Mouse (Mus musculus) lung, embryonic 14.5 days (tissue): ENCODE data around the gene Gm2004. TPM values are rescaled to one million over a fixed set of nuclear protein-coding genes. Genes with fewer than 3 reads are reported as not detected.
"Not testable (repeated sequence)": the region's sequence is repeated elsewhere in the genome, so short reads cannot be mapped to it uniquely, and the experiment has no call there.

Experiments
- ATAC-seq: fragments of 200-750 bp; cut with Nextera tagmentation; 2 replicates; pipeline ENCODE4 v1.8.0; 2017; ENCODE audit warnings: mild to moderate bottlenecking, moderate TSS enrichment, moderate library complexity; ENCODE audit not compliant: insufficient read depth
- DNase-seq: peaks from one replicate; pipeline ENCODE4 v3.0.0-alpha.2; 2015
- H3K27ac ChIP-seq: fragments of 300-500 bp; sonication (generic); 2 replicates; pipeline ENCODE4 v1.5.1; 2014; ENCODE audit warnings: low read depth, mild to moderate bottlenecking, moderate library complexity
- H3K27me3 ChIP-seq: fragments of 300-500 bp; sonication (generic); 2 replicates; pipeline ENCODE4 v1.6.1; 2014; ENCODE audit warnings: low read length, control low read depth; ENCODE audit not compliant: insufficient read depth
- H3K36me3 ChIP-seq: fragments of 300-500 bp; sonication (generic); 2 replicates; pipeline ENCODE4 v1.6.1; 2014; ENCODE audit warnings: control low read depth; ENCODE audit not compliant: insufficient read depth
- H3K4me1 ChIP-seq: fragments of 300-500 bp; sonication (generic); 2 replicates; pipeline ENCODE4 v1.6.1; 2014; ENCODE audit warnings: antibody characterized with exemption, control low read depth; ENCODE audit not compliant: insufficient read depth
- H3K4me2 ChIP-seq: fragments of 300-500 bp; sonication (generic); 2 replicates; pipeline ENCODE4 v1.6.1; 2014; ENCODE audit warnings: mild to moderate bottlenecking
- H3K4me3 ChIP-seq: fragments of 300-500 bp; sonication (generic); 2 replicates; pipeline ENCODE4 v1.5.1; 2014; ENCODE audit warnings: low read depth, low read length
- H3K9ac ChIP-seq: fragments of 300-500 bp; sonication (generic); 2 replicates; pipeline ENCODE4 v1.6.1; 2014
- H3K9me3 ChIP-seq: fragments of 300-500 bp; sonication (generic); 2 replicates; pipeline ENCODE4 v1.6.1; 2016; ENCODE audit warnings: low read depth, low read length, control low read depth
- WGBS: fragments of 180-500 bp; shearing (Covaris S2); extraction: QIAGEN DNeasy Blood & Tissue Kit; methylation state at CpG from one replicate; pipeline ENCODE4 v1.1.7; 2014; 5-methylcytosine and 5-hydroxymethylcytosine counted together
- polyA plus RNA-seq: library from polyadenylated mRNA; unstranded; fragments of >200 nt; fragmentation: Nextera tagmentation; extraction: Ambion mirVana; gene quantifications from 2 replicates; pipeline ENCODE4 v1.2.1, GENCODE M21; 2014

Gene Gm2004
- 2.4 and 4.2 TPM in 2 replicates for polyA plus RNA-seq

GRCm38 (mm10) chr2:176149725-176150124 is at the start of gene Gm2004:
Gm2004 (minus strand) TSS chr2:176149825.
- DNase-seq, H3K4me3 ChIP-seq, H3K9me3 ChIP-seq, H3K4me2 ChIP-seq, H3K4me1 ChIP-seq, H3K9ac ChIP-seq, ATAC-seq, H3K27me3 ChIP-seq, H3K27ac ChIP-seq, H3K36me3 ChIP-seq: not testable (repeated sequence)
- no CpG with 5 or more reads among the region's 2 CpGs for WGBS

Other genes with a start within 250 kb of the Gm2004 start
- 4.4 and 5.1 TPM in 2 replicates for gene Zfp966, start 218.7 kb downstream of the Gm2004 start, polyA plus RNA-seq
- gene Gm2026, start 184.5 kb downstream of the Gm2004 start, polyA plus RNA-seq = 27.4 and 34.1 TPM in 2 replicates
- gene 2210418O10Rik, start 76.7 kb upstream of the Gm2004 start, polyA plus RNA-seq = 16.4 and 17.4 TPM in 2 replicates
- gene Gm11009, start 169.7 kb upstream of the Gm2004 start, polyA plus RNA-seq = not detected in 2 replicates